Mouse (Mus musculus) cerebellum, adult 2 months (tissue): ENCODE results near the gene Crocc2.

Experiments used
- CTCF ChIP-seq: fragments of 200-500 bp; IDR thresholded peaks from 2 replicates; pipeline ENCODE4 v1.5.1; 2011; ENCODE audit warnings: low read depth, mild to moderate bottlenecking, control low read depth, low read length, moderate library complexity, borderline replicate concordance; ENCODE audit not compliant: insufficient read depth
- POLR2A ChIP-seq: fragments of 200-500 bp; IDR thresholded peaks from 2 replicates; pipeline ENCODE4 v1.6.1; 2011; ENCODE audit warnings: low read length, control low read depth, borderline replicate concordance; ENCODE audit not compliant: insufficient read depth

- TF ChIP-seq POLR2A (no peak), CTCF (no peak)
Observed at GRCm38 (mm10) chr1:93175849-93176248, 7.3 kb downstream of the Crocc2 start.
